Mouse (Mus musculus) left cerebral cortex, adult 6 months (tissue): Measurements from ENCODE around the gene Apobec1. TPM values are rescaled to one million over a fixed set of nuclear protein-coding genes. Genes with fewer than 3 reads are reported as not detected.

Experiments used
- long read RNA-seq, 2 experiments: library from polyadenylated mRNA; unstranded; transcript quantifications; one replicate each; pipeline ENCODE4 v2.0.0; 2019 to 2020
- polyA plus RNA-seq: library from polyadenylated mRNA; unstranded; fragments of <200 nt; fragmentation: Nextera tagmentation; gene quantifications from 2 replicates; pipeline ENCODE4 v1.2.3, GENCODE M21; 2021

Apobec1 gene
- polyA plus RNA-seq, result 1.6 and 2.9 TPM in 2 replicates
- long read RNA-seq, experiment 1, transcript Apobec1-201 (8 exons, 2,127 nt), result major isoform, 5 of 9 reads
- long read RNA-seq, experiment 1, partial matches to known transcripts, result 0 of 9 reads
- long read RNA-seq, experiment 1, other reads (novel, unspliced or antisense), result 3 of 9 reads
- long read RNA-seq, experiment 2, partial matches to known transcripts, result 1 of 3 reads
- long read RNA-seq, experiment 2, other reads (novel, unspliced or antisense), result 2 of 3 reads

GRCm38 (mm10) chr6:122602242-122602991 is at the start of gene Apobec1:
TSS of gene Apobec1 (minus strand) at chr6:122602444.

DNA sequence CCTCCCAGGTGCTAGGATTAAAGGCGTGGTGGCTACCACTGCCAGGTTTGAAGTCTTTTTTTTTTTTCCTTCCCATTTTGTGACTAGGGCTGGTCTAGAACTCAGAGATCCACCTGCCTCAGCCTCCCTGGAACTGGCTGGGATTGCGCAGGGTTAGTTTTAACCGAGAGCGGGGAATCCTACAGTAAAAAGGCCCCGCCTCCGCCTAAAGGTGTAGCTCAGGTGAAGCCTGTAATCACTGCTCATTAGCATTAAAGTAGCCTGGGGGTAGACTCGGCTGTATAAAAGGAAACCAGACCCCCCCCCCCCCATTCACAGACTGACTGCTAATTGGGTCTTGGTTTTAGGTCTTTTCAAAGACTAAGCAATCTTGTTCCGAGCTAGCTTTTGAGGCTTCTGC is 23.9 kb upstream of the Apobec1 start, which contains the start of gene Dppa3:
TSS of gene Dppa3 (plus strand) at position 301 of the 400 bp plus-strand sequence.

GRCm38 (mm10) chr6:122609771-122610170 is 7.5 kb upstream of the Apobec1 start, which contains the start of gene Gdf3:
TSS of gene Gdf3 (minus strand) at chr6:122610087.

GRCm38 (mm10) chr6:122553606-122554005 is 48.6 kb downstream of the Apobec1 start, which contains the start of gene Aicda:
TSS of gene Aicda (plus strand) at chr6:122553801.

Other genes starting within 250 kb of the Apobec1 start
- 14.5 and 17.3 TPM in 2 replicates for gene Rimklb, start 103.7 kb downstream of the Apobec1 start, polyA plus RNA-seq
- 0.87 and 0.93 TPM in 2 replicates for gene Mfap5, start 96.6 kb downstream of the Apobec1 start, polyA plus RNA-seq
- not detected in 2 replicates for gene Aicda, start 48.6 kb downstream of the Apobec1 start, polyA plus RNA-seq
- not detected in 2 replicates for gene Gdf3, start 7.6 kb upstream of the Apobec1 start, polyA plus RNA-seq
- not detected in 2 replicates for gene Dppa3, start 24.0 kb upstream of the Apobec1 start, polyA plus RNA-seq
- gene Nanog, start 105.0 kb upstream of the Apobec1 start, polyA plus RNA-seq, result not detected in 2 replicates
- gene Slc2a3, start 199.2 kb upstream of the Apobec1 start, polyA plus RNA-seq, result 26.6 and 28.1 TPM in 2 replicates
- 3.8 and 5.0 TPM in 2 replicates for gene Foxj2, start 217.5 kb upstream of the Apobec1 start, polyA plus RNA-seq